Mouse (Mus musculus) spleen, embryonic (tissue): ENCODE results near the gene Robo1.

Experiments
- CTCF ChIA-PET: fragments of 350-600 bp; sonication (Branson Sonifier 250); formaldehyde crosslinking; loops from one replicate; lab custom pipeline; 2022; lab: Charles Lee

The Robo1 gene

GRCm38 (mm10) chr16:72737154-72737553 lies 429.0 kb downstream of the Robo1 start:
- CTCF ChIA-PET = no interaction called here

- CTCF ChIA-PET = no interaction called here
Measured at GRCm38 (mm10) chr16:72740218-72740617, 432.1 kb downstream of the Robo1 start.

- CTCF ChIA-PET = no interaction called here
Measured at GRCm38 (mm10) chr16:72747696-72748095, 439.6 kb downstream of the Robo1 start.

- CTCF ChIA-PET = no interaction called here
Measured at GRCm38 (mm10) chr16:72765128-72765913, 457.2 kb downstream of the Robo1 start.

GRCm38 (mm10) chr16:72769214-72769834 lies 461.2 kb downstream of the Robo1 start:
- CTCF ChIA-PET = no interaction called here

- CTCF ChIA-PET = no interaction called here
Measured at GRCm38 (mm10) chr16:72772348-72772747, 464.2 kb downstream of the Robo1 start.

- CTCF ChIA-PET = no interaction called here
Measured at GRCm38 (mm10) chr16:72773034-72773433, 464.9 kb downstream of the Robo1 start.

- CTCF ChIA-PET = no interaction called here
Measured at GRCm38 (mm10) chr16:72778520-72778919, 470.4 kb downstream of the Robo1 start.

GRCm38 (mm10) chr16:72782171-72782570 lies 474.1 kb downstream of the Robo1 start:
- CTCF ChIA-PET = no interaction called here

GRCm38 (mm10) chr16:72786079-72786478 lies 478.0 kb downstream of the Robo1 start:
- CTCF ChIA-PET = no interaction called here

- CTCF ChIA-PET = no interaction called here
Measured at GRCm38 (mm10) chr16:72786636-72787035, 478.5 kb downstream of the Robo1 start.

GRCm38 (mm10) chr16:72788017-72788416 lies 479.9 kb downstream of the Robo1 start:
- CTCF ChIA-PET = no interaction called here

GRCm38 (mm10) chr16:72791181-72791705 lies 483.1 kb downstream of the Robo1 start:
- CTCF ChIA-PET = no interaction called here

GRCm38 (mm10) chr16:72794692-72795378 lies 486.7 kb downstream of the Robo1 start:
- CTCF ChIA-PET = no interaction called here

GRCm38 (mm10) chr16:72795379-72795712 lies 487.2 kb downstream of the Robo1 start:
- CTCF ChIA-PET = no interaction called here

GRCm38 (mm10) chr16:72798405-72798949 lies 490.4 kb downstream of the Robo1 start:
- CTCF ChIA-PET = no interaction called here

- CTCF ChIA-PET = no interaction called here
Measured at GRCm38 (mm10) chr16:72800121-72800749, 492.1 kb downstream of the Robo1 start.

GRCm38 (mm10) chr16:72800788-72801187 lies 492.7 kb downstream of the Robo1 start:
- CTCF ChIA-PET = no interaction called here

GRCm38 (mm10) chr16:72808351-72808750 lies 500.2 kb downstream of the Robo1 start:
- CTCF ChIA-PET = interaction anchor here (0.7 kb wide), 1 partner anchor 225 kb away, joined by 5 read pairs; no protein-coding TSS in a partner anchor

- CTCF ChIA-PET = no interaction called here
Measured at GRCm38 (mm10) chr16:72810942-72811341, 502.8 kb downstream of the Robo1 start.

- CTCF ChIA-PET = no interaction called here
Measured at GRCm38 (mm10) chr16:72811494-72811893, 503.4 kb downstream of the Robo1 start.

GRCm38 (mm10) chr16:72811908-72812307 lies 503.8 kb downstream of the Robo1 start:
- CTCF ChIA-PET = no interaction called here
